Mouse (Mus musculus) ovary, adult 2 months (tissue): ENCODE measurements around the gene Cox6b2. TPM values are rescaled to one million over a fixed set of nuclear protein-coding genes. Genes with fewer than 3 reads are reported as not detected.

Experiments
- polyA plus RNA-seq: library from polyadenylated mRNA; depleted of rRNA; stranded (reverse); fragments of >200 nt; gene quantifications from 2 replicates; pipeline ENCODE4 v1.2.3, GENCODE M21; 2012; rRNA removed

Gene Cox6b2
- 26.8 and 59.2 TPM in 2 replicates for polyA plus RNA-seq

DNA sequence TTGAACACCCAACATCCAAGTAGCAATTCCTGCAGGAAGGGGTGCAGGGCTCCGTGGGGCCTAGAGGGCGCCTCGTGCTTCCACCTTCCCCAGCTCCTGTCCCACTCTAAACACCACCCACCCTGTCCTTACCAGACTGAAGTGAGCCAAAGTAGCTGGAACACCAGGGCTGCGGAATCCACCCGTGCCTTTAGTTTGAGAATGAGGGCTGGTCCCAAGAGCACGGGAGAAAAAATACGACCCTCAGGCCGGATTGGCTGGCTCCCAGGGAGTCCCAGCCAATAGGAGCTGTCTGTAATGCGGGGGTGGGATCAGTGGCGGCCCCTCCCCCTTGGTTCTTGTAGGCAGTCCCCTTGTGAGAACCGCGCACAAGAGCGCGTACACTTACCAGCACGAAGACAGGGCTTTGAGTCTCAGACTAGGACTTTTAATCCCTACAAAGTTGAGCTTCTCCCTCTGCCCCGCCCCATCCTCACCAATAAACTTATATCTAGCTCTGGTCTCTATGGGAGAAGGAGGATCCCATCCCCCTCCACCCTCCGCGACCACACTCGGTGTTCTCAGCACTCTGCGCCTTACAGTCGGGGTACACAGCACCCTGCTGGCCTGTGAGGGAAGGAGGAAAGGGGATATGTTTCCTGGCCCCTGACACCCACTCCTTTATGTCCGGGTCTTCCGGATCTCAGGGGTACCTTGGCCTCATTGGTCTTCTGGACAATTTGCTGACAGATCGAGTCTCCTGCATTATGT is at the start of gene Cox6b2:
Gene Cox6b2, minus strand, starts transcription at position 274 of the 750 bp plus-strand sequence.

DNA sequence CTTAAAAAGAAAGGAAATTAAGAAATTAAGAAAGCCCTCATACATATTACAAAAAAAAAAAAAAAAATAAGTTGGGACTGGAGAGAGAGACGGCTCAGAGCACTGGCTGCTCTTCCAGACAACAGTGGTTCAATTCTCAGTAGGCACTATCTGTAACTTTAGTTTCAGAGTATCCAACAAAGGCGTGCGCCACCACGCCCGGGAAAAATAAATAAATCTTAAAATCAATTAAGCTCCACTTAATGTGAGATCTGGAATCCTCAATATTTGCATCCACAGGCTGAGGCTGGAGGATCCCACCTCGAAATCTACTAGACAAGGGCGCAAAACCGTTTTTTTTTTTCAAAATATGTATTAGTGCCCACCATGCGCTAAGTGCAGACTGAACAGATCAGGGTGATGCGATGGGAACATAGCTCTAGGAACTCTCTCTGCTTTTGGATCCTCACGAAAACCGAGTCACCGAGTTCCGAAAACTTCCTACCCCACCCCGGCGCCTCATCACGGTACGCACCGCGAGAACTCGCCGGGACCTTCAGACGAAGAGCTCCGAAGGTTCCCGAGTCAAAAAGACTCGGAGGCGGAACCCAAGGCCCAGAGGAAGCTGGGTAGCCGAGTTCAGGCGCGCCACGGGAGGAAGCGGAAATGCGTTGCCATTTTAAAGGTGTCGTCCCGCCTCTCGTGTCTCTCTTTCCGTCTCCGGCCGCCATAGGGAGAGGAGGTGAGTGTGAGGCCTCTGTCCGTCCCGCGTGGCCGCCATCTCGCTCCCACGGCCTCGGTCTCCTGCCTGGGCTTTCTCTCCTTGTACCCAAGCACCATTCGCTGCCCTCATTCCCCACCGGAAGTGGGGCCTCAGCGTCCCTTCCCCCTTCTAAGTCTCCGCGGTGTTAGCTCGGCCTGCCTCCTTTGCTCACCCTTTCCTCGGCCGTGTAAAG is 39.7 kb upstream of the Cox6b2 start, which contains the start of gene Rpl28:
Gene Rpl28, plus strand, starts transcription at position 597 of the 935 bp plus-strand sequence.

DNA sequence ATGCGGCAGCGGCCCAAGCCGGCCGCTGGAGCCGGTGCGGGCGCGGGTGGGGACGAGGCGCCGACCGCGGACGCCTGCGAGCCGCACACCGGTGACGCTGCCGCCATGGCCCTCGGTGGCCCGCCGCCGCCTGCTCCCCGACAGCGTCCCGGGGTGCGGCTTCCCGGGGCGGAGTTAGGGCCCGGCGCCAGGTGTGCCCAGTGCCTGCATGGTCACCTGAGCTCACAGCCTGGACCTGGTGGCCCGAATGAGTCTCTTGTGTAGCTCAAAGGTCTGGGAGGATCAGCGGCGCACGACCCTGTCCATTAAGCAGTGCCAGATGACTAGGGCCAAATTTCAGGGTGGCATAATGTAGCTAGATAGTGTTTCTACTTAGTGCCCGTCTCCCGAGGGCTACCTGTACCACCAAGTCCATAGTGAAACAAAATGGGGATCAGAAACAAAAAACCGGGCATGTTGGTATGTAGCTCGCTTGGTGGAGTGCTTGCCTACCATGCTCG is 36.6 kb upstream of the Cox6b2 start, which contains the start of gene Tmem238:
Gene Tmem238, minus strand, starts transcription at position 221 of the 500 bp plus-strand sequence.

DNA sequence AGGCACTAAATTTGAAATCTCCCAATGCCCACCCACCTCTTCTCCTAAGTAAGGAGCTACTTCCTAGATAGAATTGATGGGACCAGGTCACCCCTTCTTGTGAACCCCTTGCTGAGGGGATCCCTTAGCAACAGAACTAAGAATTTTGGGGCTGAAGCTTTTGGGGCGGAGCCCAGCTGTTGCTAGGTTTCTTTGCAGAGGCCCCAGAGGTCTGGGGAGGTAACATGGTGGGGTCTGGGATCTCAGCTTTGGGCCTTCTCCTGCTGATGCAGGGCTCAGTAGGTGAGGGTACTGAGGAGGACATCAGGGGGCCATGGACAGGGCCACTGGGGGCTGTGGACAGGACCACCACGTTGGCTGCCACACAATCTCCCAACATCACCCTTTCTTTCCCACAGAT is 29.9 kb upstream of the Cox6b2 start, which contains the start of the genes Il11 and Tmem190:
Gene Il11, minus strand, starts transcription at position 101 of the 400 bp plus-strand sequence.
Gene Tmem190, plus strand, starts transcription at position 179 of the 400 bp plus-strand sequence.

GRCm38 (mm10) chr7:4771202-4771601 is 18.3 kb upstream of the Cox6b2 start, which contains the start of gene Fam71e2:
Gene Fam71e2, minus strand, starts transcription at chr7:4771302.

GRCm38 (mm10) chr7:4739544-4740275 is 13.2 kb downstream of the Cox6b2 start, which contains the start of gene Kmt5c:
Gene Kmt5c, plus strand, starts transcription at chr7:4740115.

GRCm38 (mm10) chr7:4725169-4725568 is 27.7 kb downstream of the Cox6b2 start, which contains the start of gene Tmem150b:
Gene Tmem150b, minus strand, starts transcription at chr7:4725249.

Other genes starting within 250 kb of the Cox6b2 start
- gene Tnnt1, start 236.7 kb downstream of the Cox6b2 start, polyA plus RNA-seq = 1.5 and 2.1 TPM in 2 replicates
- gene Tnni3, start 228.9 kb downstream of the Cox6b2 start, polyA plus RNA-seq = 215 and 244 TPM in 2 replicates
- 13.4 and 14.9 TPM in 2 replicates for gene Dnaaf3, start 220.6 kb downstream of the Cox6b2 start, polyA plus RNA-seq
- gene Syt5, start 205.6 kb downstream of the Cox6b2 start, polyA plus RNA-seq = 6.4 and 7.0 TPM in 2 replicates
- 0.18 and 0.23 TPM in 2 replicates for gene Ptprh, start 149.1 kb downstream of the Cox6b2 start, polyA plus RNA-seq
- gene Tmem86b, start 121.7 kb downstream of the Cox6b2 start, polyA plus RNA-seq = 14.0 and 15.4 TPM in 2 replicates
- 124 and 125 TPM in 2 replicates for gene Ppp6r1, start 94.1 kb downstream of the Cox6b2 start, polyA plus RNA-seq
- 85.5 and 91.1 TPM in 2 replicates for gene Hspbp1, start 68.0 kb downstream of the Cox6b2 start, polyA plus RNA-seq
- 12.9 and 13.8 TPM in 2 replicates for gene Brsk1, start 62.5 kb downstream of the Cox6b2 start, polyA plus RNA-seq
- 0.82 and 0.95 TPM in 2 replicates for gene Tmem150b, start 27.8 kb downstream of the Cox6b2 start, polyA plus RNA-seq
- gene Kmt5c, start 13.0 kb downstream of the Cox6b2 start, polyA plus RNA-seq = 189 and 218 TPM in 2 replicates
- gene Fam71e2, start 18.2 kb upstream of the Cox6b2 start, polyA plus RNA-seq = 0.05 and 0.06 TPM in 2 replicates
- 1.1 and 1.2 TPM in 2 replicates for gene Il11, start 29.8 kb upstream of the Cox6b2 start, polyA plus RNA-seq
- not detected in 2 replicates for gene Tmem190, start 29.8 kb upstream of the Cox6b2 start, polyA plus RNA-seq
- 88.3 and 125 TPM in 2 replicates for gene Tmem238, start 36.6 kb upstream of the Cox6b2 start, polyA plus RNA-seq
- gene Rpl28, start 39.8 kb upstream of the Cox6b2 start, polyA plus RNA-seq = 545 and 557 TPM in 2 replicates
- 228 and 308 TPM in 2 replicates for gene Ube2s, start 59.5 kb upstream of the Cox6b2 start, polyA plus RNA-seq
- gene Shisa7, start 91.6 kb upstream of the Cox6b2 start, polyA plus RNA-seq = 2.5 and 3.9 TPM in 2 replicates
- 28.1 and 35.4 TPM in 2 replicates for gene Isoc2b, start 117.2 kb upstream of the Cox6b2 start, polyA plus RNA-seq
- 23.7 and 25.1 TPM in 2 replicates for gene Isoc2a, start 124.1 kb upstream of the Cox6b2 start, polyA plus RNA-seq
- gene Gm36210, start 153.4 kb upstream of the Cox6b2 start, polyA plus RNA-seq = 0.44 and 0.48 TPM in 2 replicates
- gene Zfp628, start 162.1 kb upstream of the Cox6b2 start, polyA plus RNA-seq = 37.7 and 42.3 TPM in 2 replicates
- 13.2 and 17.2 TPM in 2 replicates for gene Nat14, start 168.9 kb upstream of the Cox6b2 start, polyA plus RNA-seq
- gene Ssc5d, start 172.7 kb upstream of the Cox6b2 start, polyA plus RNA-seq = 13.3 and 16.0 TPM in 2 replicates
- 1.1 and 1.2 TPM in 2 replicates for gene Sbk2, start 211.3 kb upstream of the Cox6b2 start, polyA plus RNA-seq
- gene Sbk3, start 218.1 kb upstream of the Cox6b2 start, polyA plus RNA-seq = 0.76 and 1.1 TPM in 2 replicates
- gene Zfp579, start 243.1 kb upstream of the Cox6b2 start, polyA plus RNA-seq = 120 and 131 TPM in 2 replicates